Mouse (Mus musculus) MEL (cell line): ENCODE results near the gene Lrrc29.

ENCODE experiments used
- CHD2 ChIP-seq: IDR thresholded peaks from 2 replicates; pipeline ENCODE4 v1.6.1; 2011; ENCODE audit warnings: low read length, improper control_type of control experiment
- EP300 ChIP-seq, 2 experiments: IDR thresholded peaks; 2 replicates each; pipeline ENCODE4 v1.6.1; 2011; ENCODE audit warnings: improper control_type of control experiment in 2 of 2, low read length in 2 of 2, low read depth in 1 of 2, mild to moderate bottlenecking in 1 of 2
- ETS1 ChIP-seq: IDR thresholded peaks from 2 replicates; pipeline ENCODE4 v1.6.1; 2012; ENCODE audit warnings: low read depth, mild to moderate bottlenecking, inconsistent platforms, low read length, improper control_type of control experiment, moderate library complexity
- GATA1 ChIP-seq: IDR thresholded peaks from 2 replicates; pipeline ENCODE4 v1.6.1; 2011; ENCODE audit warnings: low read depth, low read length, improper control_type of control experiment
- KAT2A ChIP-seq: conservative IDR thresholded peaks from 2 replicates; pipeline ENCODE4 v1.6.1; 2012; ENCODE audit warnings: low read depth, low read length, improper control_type of control experiment, inconsistent platforms
- MAFK ChIP-seq: IDR thresholded peaks from 2 replicates; pipeline ENCODE4 v1.6.1; 2011; ENCODE audit warnings: low read depth, mild to moderate bottlenecking, low read length, improper control_type of control experiment, borderline replicate concordance
- MAX ChIP-seq: IDR thresholded peaks from 2 replicates; pipeline ENCODE4 v1.6.1; 2011; ENCODE audit warnings: low read length, improper control_type of control experiment
- MXI1 ChIP-seq: IDR thresholded peaks from 2 replicates; pipeline ENCODE4 v1.6.1; 2011; ENCODE audit warnings: mild to moderate bottlenecking, low read depth, low read length, improper control_type of control experiment
- MYB ChIP-seq: IDR thresholded peaks from 2 replicates; pipeline ENCODE4 v1.6.1; 2011; ENCODE audit warnings: mild to moderate bottlenecking, low read depth, low read length, improper control_type of control experiment
- NRF1 ChIP-seq: IDR thresholded peaks from 2 replicates; pipeline ENCODE4 v1.6.1; 2014; ENCODE audit warnings: low read depth, mild to moderate bottlenecking, inconsistent platforms, low read length, improper control_type of control experiment, moderate library complexity; ENCODE audit not compliant: poor library complexity, insufficient read depth, severe bottlenecking
- POLR2A ChIP-seq, 2 experiments: IDR thresholded peaks; 2 replicates each; pipeline ENCODE4 v1.6.1; 2011 to 2012; ENCODE audit warnings: low read length in 2 of 2, mild to moderate bottlenecking in 2 of 2, control low read depth in 1 of 2, improper control_type of control experiment in 1 of 2, low read depth in 1 of 2, moderate library complexity in 1 of 2; ENCODE audit not compliant: control insufficient read depth in 1 of 2, insufficient read depth in 1 of 2, poor library complexity in 1 of 2
- TAL1 ChIP-seq: IDR thresholded peaks from 2 replicates; pipeline ENCODE4 v1.6.1; 2012; ENCODE audit warnings: mild to moderate bottlenecking, inconsistent platforms, low read length, moderate library complexity, mixed read lengths
- TBP ChIP-seq: IDR thresholded peaks from 2 replicates; pipeline ENCODE4 v1.8.0; 2011; ENCODE audit warnings: low read depth, low read length, improper control_type of control experiment
- ZC3H11A ChIP-seq: IDR thresholded peaks from 2 replicates; pipeline ENCODE4 v1.6.1; 2012; ENCODE audit warnings: low read depth, mild to moderate bottlenecking, inconsistent platforms, low read length, improper control_type of control experiment

DNA sequence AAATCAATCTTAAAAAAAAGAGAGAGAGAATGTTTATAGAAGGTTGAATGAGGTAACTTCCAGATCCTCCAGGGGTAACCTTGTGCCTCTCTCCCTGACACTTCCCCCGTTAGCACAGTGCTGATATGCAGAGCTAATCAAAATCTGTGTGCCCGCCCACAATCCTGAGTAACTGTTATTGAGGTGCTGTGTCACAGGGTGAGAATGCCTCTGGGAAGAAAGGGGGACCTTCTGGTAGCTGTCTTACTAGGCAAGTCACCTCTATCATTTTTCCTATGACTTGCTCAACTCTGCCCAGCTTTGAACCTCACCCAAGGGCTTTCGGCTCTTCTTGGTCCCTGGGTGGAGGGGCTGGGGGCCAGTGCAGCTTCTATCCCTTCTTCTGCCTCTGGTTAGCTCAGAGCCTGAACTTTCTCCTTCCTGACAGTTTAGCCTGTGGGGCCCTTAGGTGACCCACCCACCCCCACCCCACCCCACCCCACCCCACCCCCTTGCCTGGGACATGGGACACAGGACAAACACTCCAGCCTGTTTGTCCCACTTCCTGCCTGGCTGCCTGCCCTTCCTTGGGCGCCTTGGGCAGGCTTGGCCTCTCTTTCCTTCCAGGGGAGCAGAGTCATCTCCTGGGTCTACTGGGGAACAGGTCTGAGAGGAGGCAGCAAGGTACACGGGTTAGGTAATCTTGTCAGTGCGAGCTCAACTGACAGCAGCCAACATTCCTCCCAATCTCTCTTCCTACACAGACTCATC lies 14.0 kb upstream of the Lrrc29 start:
- peak; percentile 74 for TF ChIP-seq GATA1
- no peak for TF ChIP-seq MAX
- TF ChIP-seq MXI1, result peak; percentile 53; the same call in 1 of the 2 replicates
- TF ChIP-seq TAL1, result no peak
- no peak for TF ChIP-seq NRF1
- no peak for TF ChIP-seq ZC3H11A
- peak; percentile 59 to 85 for TF ChIP-seq EP300 (IDR thresholded peaks at IDR 0.05; ENCODE audit: low read depth in 1 of 2, low read length in 2 of 2)
- TF ChIP-seq MYB, result no peak
- peak; percentile 56; the same call in 1 of the 2 replicates for TF ChIP-seq TBP
- peak in 1 of 2 experiments; percentile 69; a peak in 2 of 4 replicates for TF ChIP-seq POLR2A (IDR thresholded peaks at IDR 0.05; ENCODE audit: control insufficient read depth in 1 of 2, insufficient read depth in 1 of 2, low read depth in 1 of 2, low read length in 2 of 2, poor library complexity in 1 of 2)
- TF ChIP-seq MAFK, result peak; percentile 70
- no peak for TF ChIP-seq CHD2
- peak; percentile 82 for TF ChIP-seq ETS1
- TF ChIP-seq KAT2A, result no peak
